ENCODE assay signal across 10 mouse cellular contexts in genomic region chr9:89973856-89974255, GRCm38 (mm10).
DNase-seq lines count a peak whose midpoint lies in the region; ATAC-seq lines count a peak whose summit lies in the region.
"Had no signal": no experiment of that assay in that cellular context is flagged by ENCODE, and none has a peak within 500 bp of the region (broad histone marks: within the 10 kb centered on the region; RNA-seq: fewer than 3 reads in every experiment).

No protein-coding gene starts in this region.

- peak; percentile 65 for ATAC-seq in forebrain, embryonic 13.5 days
- peak; percentile 53 for ATAC-seq in lung, embryonic 16.5 days (ENCODE audit: low read depth)
- peak; percentile 38; the same call in 1 of the 2 replicates for ATAC-seq in neural tube, embryonic 14.5 days (ENCODE audit: low read depth)

- no peaks in the 10 kb centered on the region for H3K36me3 ChIP-seq in forebrain, embryonic 13.5 days (ENCODE audit: poor library complexity, severe bottlenecking)
- no peaks in the 10 kb centered on the region for H3K36me3 ChIP-seq in forebrain, embryonic 10.5 days (replicated peaks)
- H3K36me3 ChIP-seq in lung, embryonic 16.5 days (ENCODE audit: control insufficient read depth, insufficient read depth, low read length) = no peaks in the 10 kb centered on the region
- no peaks in the 10 kb centered on the region for H3K36me3 ChIP-seq in neural tube, embryonic 14.5 days (ENCODE audit: control insufficient read depth, insufficient read depth, low read length)
- H3K36me3 ChIP-seq: heart, embryonic 13.5 days had no signal

- H3K4me1 ChIP-seq in forebrain, embryonic 13.5 days = peaks cover 6% of the 10 kb centered on the region; the same call in 1 of the 2 replicates
- no peaks in the 10 kb centered on the region for H3K4me1 ChIP-seq in forebrain, embryonic 10.5 days
- H3K4me1 ChIP-seq in lung, embryonic 16.5 days (replicated peaks; ENCODE audit: control insufficient read depth, insufficient read depth, low read length) = peaks cover 6% of the 10 kb centered on the region; the same call in 1 of the 2 replicates
- H3K4me1 ChIP-seq in neural tube, embryonic 14.5 days (ENCODE audit: control insufficient read depth, insufficient read depth, low read length) = no peaks in the 10 kb centered on the region

- no peaks in the 10 kb centered on the region for H3K27me3 ChIP-seq in forebrain, embryonic 13.5 days
- H3K27me3 ChIP-seq in forebrain, embryonic 10.5 days (ENCODE audit: poor library complexity, severe bottlenecking) = no peaks in the 10 kb centered on the region
- H3K27me3 ChIP-seq in lung, embryonic 16.5 days (ENCODE audit: control insufficient read depth, insufficient read depth, low read depth, low read length) = no peaks in the 10 kb centered on the region
- H3K27me3 ChIP-seq in neural tube, embryonic 14.5 days (ENCODE audit: control insufficient read depth, insufficient read depth, low read length) = no peaks in the 10 kb centered on the region

- peak overlapping the region; percentile 44; the same call in 1 of the 2 replicates for H3K27ac ChIP-seq in forebrain, embryonic 13.5 days
- H3K27ac ChIP-seq in forebrain, embryonic 10.5 days = no peak overlapping the region
- no peak overlapping the region for H3K27ac ChIP-seq in lung, embryonic 16.5 days (ENCODE audit: low read length)
- H3K27ac ChIP-seq in neural tube, embryonic 14.5 days (ENCODE audit: low read depth, low read length) = no peak overlapping the region; the same call in 1 of the 2 replicates
- H3K27ac ChIP-seq: heart, embryonic 13.5 days; macrophage had no signal

- DNase-seq in forebrain, embryonic 10.5 days (ENCODE audit: extremely low spot score, low spot score) = no peak
- no peak for DNase-seq in lung, postnatal 14 days
- DNase-seq in cerebellum, postnatal 14 days = peak; percentile 22 to 48
- DNase-seq in thymus, postnatal 25 days = no peak
- no peak for DNase-seq in left cerebral cortex, adult 8-10 months (ENCODE audit: low spot score in 2 of 2)

- no peak overlapping the region for H3K4me3 ChIP-seq in forebrain, embryonic 13.5 days
- no peak overlapping the region for H3K4me3 ChIP-seq in forebrain, embryonic 10.5 days
- no peak overlapping the region for H3K4me3 ChIP-seq in lung, embryonic 16.5 days (ENCODE audit: low read length)
- H3K4me3 ChIP-seq in neural tube, embryonic 14.5 days (ENCODE audit: low read depth, low read length) = no peak overlapping the region
- H3K4me3 ChIP-seq: heart, embryonic 13.5 days had no signal

- H3K9ac ChIP-seq in forebrain, embryonic 13.5 days = no peak overlapping the region
- no peak overlapping the region for H3K9ac ChIP-seq in lung, embryonic 16.5 days (ENCODE audit: low read length)
- no peak overlapping the region for H3K9ac ChIP-seq in neural tube, embryonic 14.5 days (replicated peaks; ENCODE audit: low read depth, low read length)
- H3K9ac ChIP-seq: heart, embryonic 13.5 days had no signal

- no peaks in the 10 kb centered on the region for H3K9me3 ChIP-seq in forebrain, embryonic 13.5 days (replicated peaks)
- no peaks in the 10 kb centered on the region for H3K9me3 ChIP-seq in forebrain, embryonic 10.5 days
- H3K9me3 ChIP-seq in lung, embryonic 16.5 days (ENCODE audit: control insufficient read depth, low read length) = no peaks in the 10 kb centered on the region
- H3K9me3 ChIP-seq in neural tube, embryonic 14.5 days (ENCODE audit: control insufficient read depth, low read length) = no peaks in the 10 kb centered on the region
- H3K9me3 ChIP-seq: heart, embryonic 13.5 days had no signal

- WGBS in forebrain, embryonic 13.5 days = 30% methylated on average over 5 of the region's 5 CpGs
- WGBS in forebrain, embryonic 10.5 days = 35% methylated on average over 5 of the region's 5 CpGs
- 20% methylated on average over 5 of the region's 5 CpGs for WGBS in lung, embryonic 16.5 days
- 32% methylated on average over 5 of the region's 5 CpGs for WGBS in neural tube, embryonic 14.5 days

- no peak overlapping the region for H3K4me2 ChIP-seq in forebrain, embryonic 13.5 days
- no peak overlapping the region for H3K4me2 ChIP-seq in lung, embryonic 16.5 days (ENCODE audit: low read depth, low read length)
- no peak overlapping the region for H3K4me2 ChIP-seq in neural tube, embryonic 14.5 days (ENCODE audit: low read depth, low read length)
- H3K4me2 ChIP-seq: heart, embryonic 13.5 days had no signal

Comparison
In these comparisons a context has a peak if more than half of its experiments do, and no peak if none do; other contexts are left out.
1. DNase-seq: peak in cerebellum, postnatal 14 days (2 of 2); none in forebrain, embryonic 10.5 days (single experiment), lung, postnatal 14 days (single experiment), thymus, postnatal 25 days (single experiment) and left cerebral cortex, adult 8-10 months (0 of 2).
2. Peak in every context shown above with its lines, with median percentiles within 50 percentile points of each other: ATAC-seq.